Mouse (Mus musculus): ENCODE results near the gene Mepce. TPM values are rescaled to one million over a fixed set of nuclear protein-coding genes. Genes with fewer than 3 reads are reported as not detected.
A peak's percentile ranks its signal among the peaks of the same experiment; 100 is the strongest.
"Not testable (repeated sequence)": the region's sequence is repeated elsewhere in the genome, so short reads cannot be mapped to it uniquely, and the experiment has no call there.

Gene Mepce
- 7.4 and 9.2 TPM in 2 replicates for polyA plus RNA-seq (2014; fragmentation: Nextera tagmentation; extraction: Ambion mirVana)

- Histone ChIP-seq H3K9me3 (replicated peaks; ENCODE audit: control insufficient read depth, low read length) (no peaks in the 10 kb centered on the region), H3K9ac (ENCODE audit: low read depth, low read length) (peak within 1 kb of the TSS; percentile 97), H3K4me3 (ENCODE audit: low read depth, low read length) (peak within 1 kb of the TSS; percentile 88), H3K4me2 (peak within 1 kb of the TSS; percentile 92), H3K4me1 (ENCODE audit: control insufficient read depth, insufficient read depth, low read length) (peaks cover 29% of the 10 kb centered on the region), H3K27ac (ENCODE audit: low read depth, low read length) (peak within 1 kb of the TSS; percentile 100), H3K36me3 (ENCODE audit: control insufficient read depth, insufficient read depth, low read length) (peaks cover 13% of the 10 kb centered on the region), H3K27me3 (ENCODE audit: control insufficient read depth, insufficient read depth, low read length) (no peaks in the 10 kb centered on the region; the same call in 1 of the 2 replicates)
- peak; percentile 52 for ATAC-seq (replicated peaks; ENCODE audit: insufficient number of reproducible peaks, low FRiP score, low TSS enrichment)
- under 1% methylated on average over 47 of the region's 48 CpGs for WGBS (ENCODE audit: insufficient replicate concordance)
Measured at GRCm38 (mm10) chr5:137787151-137787928, at the start of gene Mepce, which contains the start of gene Zcwpw1. Mepce (minus strand) TSS chr5:137787655. Zcwpw1 (plus strand) TSS chr5:137787798.

- H3K36me3 ChIP-seq (ENCODE audit: control insufficient read depth, insufficient read depth, low read length); H3K9me3 ChIP-seq (replicated peaks; ENCODE audit: control insufficient read depth, low read length); H3K27me3 ChIP-seq (ENCODE audit: control insufficient read depth, insufficient read depth, low read length); H3K4me3 ChIP-seq (ENCODE audit: low read depth, low read length); H3K4me1 ChIP-seq (ENCODE audit: control insufficient read depth, insufficient read depth, low read length); H3K27ac ChIP-seq (ENCODE audit: low read depth, low read length); ATAC-seq (replicated peaks; ENCODE audit: insufficient number of reproducible peaks, low FRiP score, low TSS enrichment); H3K9ac ChIP-seq (ENCODE audit: low read depth, low read length); H3K4me2 ChIP-seq: not testable (repeated sequence)
Measured at GRCm38 (mm10) chr5:137837110-137837509, 49.7 kb upstream of the Mepce start.

- Histone ChIP-seq H3K4me3 (ENCODE audit: low read depth, low read length) (no peak overlapping the region), H3K27ac (ENCODE audit: low read depth, low read length) (no peak overlapping the region), H3K4me1 (ENCODE audit: control insufficient read depth, insufficient read depth, low read length) (no peaks in the 10 kb centered on the region), H3K4me2 (no peak overlapping the region), H3K9ac (ENCODE audit: low read depth, low read length) (no peak overlapping the region), H3K9me3 (replicated peaks; ENCODE audit: control insufficient read depth, low read length) (no peaks in the 10 kb centered on the region), H3K27me3 (ENCODE audit: control insufficient read depth, insufficient read depth, low read length) (no peaks in the 10 kb centered on the region), H3K36me3 (ENCODE audit: control insufficient read depth, insufficient read depth, low read length) (no peaks in the 10 kb centered on the region)
- ATAC-seq (replicated peaks; ENCODE audit: insufficient number of reproducible peaks, low FRiP score, low TSS enrichment), result no peak
Measured at GRCm38 (mm10) chr5:137836611-137837010, 49.2 kb upstream of the Mepce start.

- H3K4me3 ChIP-seq (ENCODE audit: low read depth, low read length); H3K27ac ChIP-seq (ENCODE audit: low read depth, low read length); H3K4me2 ChIP-seq; H3K27me3 ChIP-seq (ENCODE audit: control insufficient read depth, insufficient read depth, low read length); H3K36me3 ChIP-seq (ENCODE audit: control insufficient read depth, insufficient read depth, low read length); H3K9ac ChIP-seq (ENCODE audit: low read depth, low read length); ATAC-seq (replicated peaks; ENCODE audit: insufficient number of reproducible peaks, low FRiP score, low TSS enrichment); H3K4me1 ChIP-seq (ENCODE audit: control insufficient read depth, insufficient read depth, low read length); H3K9me3 ChIP-seq (replicated peaks; ENCODE audit: control insufficient read depth, low read length): not testable (repeated sequence)
- WGBS (ENCODE audit: insufficient replicate concordance), result 42% methylated on average over 2 of the region's 2 CpGs
Measured at GRCm38 (mm10) chr5:137835966-137836520, 48.6 kb upstream of the Mepce start, which contains the start of gene Pilra. Pilra (minus strand) TSS chr5:137836281.

GRCm38 (mm10) chr5:137833500-137833899 is 46.0 kb upstream of the Mepce start:
- Histone ChIP-seq H3K27ac (ENCODE audit: low read depth, low read length) (no peak overlapping the region), H3K9me3 (replicated peaks; ENCODE audit: control insufficient read depth, low read length) (no peaks in the 10 kb centered on the region), H3K36me3 (ENCODE audit: control insufficient read depth, insufficient read depth, low read length) (no peaks in the 10 kb centered on the region), H3K27me3 (ENCODE audit: control insufficient read depth, insufficient read depth, low read length) (no peaks in the 10 kb centered on the region), H3K4me3 (ENCODE audit: low read depth, low read length) (no peak overlapping the region), H3K4me1 (ENCODE audit: control insufficient read depth, insufficient read depth, low read length) (no peaks in the 10 kb centered on the region), H3K4me2 (no peak overlapping the region), H3K9ac (ENCODE audit: low read depth, low read length) (no peak overlapping the region)
- WGBS (ENCODE audit: insufficient replicate concordance), result 35% methylated on average over 4 of the region's 4 CpGs
- 0 out of 2 replicates have a peak, but pooled peaks have one; percentile 39 for ATAC-seq (replicated peaks; ENCODE audit: insufficient number of reproducible peaks, low FRiP score, low TSS enrichment)

- no peak for ATAC-seq (replicated peaks; ENCODE audit: insufficient number of reproducible peaks, low FRiP score, low TSS enrichment)
- Histone ChIP-seq H3K9me3 (replicated peaks; ENCODE audit: control insufficient read depth, low read length) (no peaks in the 10 kb centered on the region), H3K4me1 (ENCODE audit: control insufficient read depth, insufficient read depth, low read length) (no peaks in the 10 kb centered on the region), H3K27me3 (ENCODE audit: control insufficient read depth, insufficient read depth, low read length) (no peaks in the 10 kb centered on the region), H3K27ac (ENCODE audit: low read depth, low read length) (no peak overlapping the region), H3K9ac (ENCODE audit: low read depth, low read length) (no peak overlapping the region), H3K36me3 (ENCODE audit: control insufficient read depth, insufficient read depth, low read length) (no peaks in the 10 kb centered on the region), H3K4me3 (ENCODE audit: low read depth, low read length) (no peak overlapping the region), H3K4me2 (no peak overlapping the region)
- 67% methylated on average over 6 of the region's 6 CpGs for WGBS (ENCODE audit: insufficient replicate concordance)
Measured at GRCm38 (mm10) chr5:137831506-137831905, 44.1 kb upstream of the Mepce start.

GRCm38 (mm10) chr5:137831106-137831505 is 43.7 kb upstream of the Mepce start:
- 84% methylated on average over 4 of the region's 4 CpGs for WGBS (ENCODE audit: insufficient replicate concordance)

GRCm38 (mm10) chr5:137830238-137830637 is 42.8 kb upstream of the Mepce start:
- no peak overlapping the region for H3K27ac ChIP-seq (ENCODE audit: low read depth, low read length)
- 79% methylated on average over 7 of the region's 7 CpGs for WGBS (ENCODE audit: insufficient replicate concordance)
- no peak for ATAC-seq (replicated peaks; ENCODE audit: insufficient number of reproducible peaks, low FRiP score, low TSS enrichment)

More at GRCm38 (mm10) chr5:137831106-137831505, 43.7 kb upstream of the Mepce start:
- Histone ChIP-seq H3K9ac (ENCODE audit: low read depth, low read length) (no peak overlapping the region), H3K4me2 (no peak overlapping the region), H3K4me3 (ENCODE audit: low read depth, low read length) (no peak overlapping the region), H3K9me3 (replicated peaks; ENCODE audit: control insufficient read depth, low read length) (no peaks in the 10 kb centered on the region), H3K4me1 (ENCODE audit: control insufficient read depth, insufficient read depth, low read length) (no peaks in the 10 kb centered on the region), H3K36me3 (ENCODE audit: control insufficient read depth, insufficient read depth, low read length) (no peaks in the 10 kb centered on the region), H3K27ac (ENCODE audit: low read depth, low read length) (no peak overlapping the region), H3K27me3 (ENCODE audit: control insufficient read depth, insufficient read depth, low read length) (no peaks in the 10 kb centered on the region)
- ATAC-seq (replicated peaks; ENCODE audit: insufficient number of reproducible peaks, low FRiP score, low TSS enrichment), result no peak

More at GRCm38 (mm10) chr5:137830238-137830637, 42.8 kb upstream of the Mepce start:
- Histone ChIP-seq H3K4me3 (ENCODE audit: low read depth, low read length) (no peak overlapping the region), H3K27me3 (ENCODE audit: control insufficient read depth, insufficient read depth, low read length) (no peaks in the 10 kb centered on the region), H3K36me3 (ENCODE audit: control insufficient read depth, insufficient read depth, low read length) (no peaks in the 10 kb centered on the region), H3K4me2 (no peak overlapping the region), H3K9ac (ENCODE audit: low read depth, low read length) (no peak overlapping the region), H3K4me1 (ENCODE audit: control insufficient read depth, insufficient read depth, low read length) (no peaks in the 10 kb centered on the region), H3K9me3 (replicated peaks; ENCODE audit: control insufficient read depth, low read length) (no peaks in the 10 kb centered on the region)
